Mouse (Mus musculus): Measurements from ENCODE around the gene Eif2ak4. TPM values are rescaled to one million over a fixed set of nuclear protein-coding genes. Genes with fewer than 3 reads are reported as not detected.

The Eif2ak4 gene
- polyA plus RNA-seq, 1 experiment from 2014 or later, result 11.2 TPM

- no peak overlapping the region for H3K4me3 ChIP-seq
- peak overlapping the region; percentile 16; the same call in 1 of the 2 replicates for H3K9ac ChIP-seq
Measured at GRCm38 (mm10) chr2:118520042-118520933, 131.9 kb downstream of the Eif2ak4 start.

GRCm38 (mm10) chr2:118522265-118522664, 133.8 kb downstream of the Eif2ak4 start:
- Histone ChIP-seq H3K4me3 (no peak overlapping the region), H3K9me3 (no peaks in the 10 kb centered on the region), H3K4me1 (peaks cover 47% of the 10 kb centered on the region), H3K4me2 (no peak overlapping the region), H3K36me3 (no peaks in the 10 kb centered on the region), H3K27me3 (no peaks in the 10 kb centered on the region), H3K9ac (no peak overlapping the region), H3K27ac (0 out of 2 replicates have a peak overlapping the region, but pooled peaks have one; percentile 12)
- no peak for ATAC-seq (ENCODE audit: insufficient number of reproducible peaks, insufficient read depth, low FRiP score, low TSS enrichment, low read depth)
- 20% methylated on average over 2 of the region's 2 CpGs for WGBS

More at GRCm38 (mm10) chr2:118520042-118520933, 131.9 kb downstream of the Eif2ak4 start:
- H3K27me3 ChIP-seq, result no peaks in the 10 kb centered on the region
- WGBS, result 25% methylated on average over 9 of the region's 9 CpGs
- H3K27ac ChIP-seq, result peak overlapping the region; percentile 84
- peaks cover 47% of the 10 kb centered on the region for H3K4me1 ChIP-seq
- no peaks in the 10 kb centered on the region for H3K9me3 ChIP-seq
- ATAC-seq (ENCODE audit: insufficient number of reproducible peaks, insufficient read depth, low FRiP score, low TSS enrichment, low read depth), result peak; percentile 84
- no peak overlapping the region for H3K4me2 ChIP-seq
- H3K36me3 ChIP-seq, result no peaks in the 10 kb centered on the region

GRCm38 (mm10) chr2:118523163-118523730, 134.8 kb downstream of the Eif2ak4 start:
- H3K4me2 ChIP-seq, result no peak overlapping the region
- H3K9ac ChIP-seq, result no peak overlapping the region
- no peak overlapping the region for H3K4me3 ChIP-seq
- H3K27ac ChIP-seq, result peak overlapping the region; percentile 29; the same call in 1 of the 2 replicates
- ATAC-seq (ENCODE audit: insufficient number of reproducible peaks, insufficient read depth, low FRiP score, low TSS enrichment, low read depth), result no peak
- H3K36me3 ChIP-seq, result no peaks in the 10 kb centered on the region
- no peaks in the 10 kb centered on the region for H3K27me3 ChIP-seq
- H3K4me1 ChIP-seq, result peaks cover 47% of the 10 kb centered on the region
- no peaks in the 10 kb centered on the region for H3K9me3 ChIP-seq
- 34% methylated on average over 5 of the region's 5 CpGs for WGBS

GRCm38 (mm10) chr2:118524811-118525210, 136.4 kb downstream of the Eif2ak4 start:
- H3K4me1 ChIP-seq, result peaks cover 45% of the 10 kb centered on the region
- H3K4me2 ChIP-seq, result no peak overlapping the region
- no peaks in the 10 kb centered on the region for H3K36me3 ChIP-seq
- H3K9ac ChIP-seq, result no peak overlapping the region
- H3K27me3 ChIP-seq, result no peaks in the 10 kb centered on the region
- no peak overlapping the region for H3K27ac ChIP-seq
- no peak overlapping the region for H3K4me3 ChIP-seq
- 78% methylated on average over 3 of the region's 3 CpGs for WGBS
- ATAC-seq (ENCODE audit: insufficient number of reproducible peaks, insufficient read depth, low FRiP score, low TSS enrichment, low read depth), result no peak
- no peaks in the 10 kb centered on the region for H3K9me3 ChIP-seq

Other genes starting within 250 kb of the Eif2ak4 start
- gene Fsip1, start 131.7 kb upstream of the Eif2ak4 start, polyA plus RNA-seq (2015; fragmentation: Nextera tagmentation; extraction: Ambion mirVana), result 0.79 and 1.5 TPM in 2 replicates
- gene Gpr176, start 15.2 kb upstream of the Eif2ak4 start, polyA plus RNA-seq (2015; fragmentation: Nextera tagmentation; extraction: Ambion mirVana), result 0.34 and 0.39 TPM in 2 replicates
- 275 TPM in 2 replicates for gene Srp14, start 91.1 kb downstream of the Eif2ak4 start, polyA plus RNA-seq (2015; fragmentation: Nextera tagmentation; extraction: Ambion mirVana)
- gene Bmf, start 161.1 kb downstream of the Eif2ak4 start, polyA plus RNA-seq (2015; fragmentation: Nextera tagmentation; extraction: Ambion mirVana), result 4.1 and 4.3 TPM in 2 replicates
- 78.0 and 79.2 TPM in 2 replicates for gene Bub1b, start 209.6 kb downstream of the Eif2ak4 start, polyA plus RNA-seq (2015; fragmentation: Nextera tagmentation; extraction: Ambion mirVana)

Data from embryonic facial prominence, embryonic 13.5 days (tissue).